Mouse (Mus musculus): ENCODE measurements at regions not wholly inside any gene's neighbourhood (a gene's known extent, or its start where the extent isn't known, plus 50 kb on each side); places are given as distances from the start of the nearest gene placed in this dataset.

- Histone ChIP-seq H3K9me3 (ENCODE audit: control insufficient read depth, low read length) (no peaks in the 10 kb centered on the region), H3K36me3 (ENCODE audit: control insufficient read depth, insufficient read depth, low read length) (no peaks in the 10 kb centered on the region), H3K9ac (ENCODE audit: low read depth, low read length) (no peak overlapping the region), H3K4me1 (ENCODE audit: control insufficient read depth, insufficient read depth, low read length) (peaks cover 17% of the 10 kb centered on the region), H3K4me3 (ENCODE audit: low read depth, low read length) (no peak overlapping the region), H3K4me2 (ENCODE audit: low read depth, low read length) (no peak overlapping the region), H3K27ac (replicated peaks; ENCODE audit: low read depth, low read length) (no peak overlapping the region), H3K27me3 (replicated peaks; ENCODE audit: control insufficient read depth, insufficient read depth, low read length) (no peaks in the 10 kb centered on the region)
- whole genome bisulfite sequencing, result 57% methylated on average over 3 of the region's 3 CpGs
- DNase-seq (ENCODE audit: low spot score) (no peak), ATAC-seq (ENCODE audit: low read depth) (no peak)
Measured at GRCm38 (mm10) chr2:166360786-166361185, 205.3 kb upstream of the Sulf2 start.

GRCm38 (mm10) chr2:166359995-166360394, 204.5 kb upstream of the Sulf2 start:
- DNase-seq (ENCODE audit: low spot score) (peak; percentile 83), ATAC-seq (ENCODE audit: low read depth) (peak; percentile 84)
- H3K9ac ChIP-seq (ENCODE audit: low read depth, low read length), result no peak overlapping the region
- H3K9me3 ChIP-seq (ENCODE audit: control insufficient read depth, low read length), result no peaks in the 10 kb centered on the region
- no peaks in the 10 kb centered on the region for H3K36me3 ChIP-seq (ENCODE audit: control insufficient read depth, insufficient read depth, low read length)
- H3K4me2 ChIP-seq (ENCODE audit: low read depth, low read length), result no peak overlapping the region
- peaks cover 17% of the 10 kb centered on the region for H3K4me1 ChIP-seq (ENCODE audit: control insufficient read depth, insufficient read depth, low read length)
- H3K4me3 ChIP-seq (ENCODE audit: low read depth, low read length), result no peak overlapping the region
- no peaks in the 10 kb centered on the region for H3K27me3 ChIP-seq (replicated peaks; ENCODE audit: control insufficient read depth, insufficient read depth, low read length)
- H3K27ac ChIP-seq (replicated peaks; ENCODE audit: low read depth, low read length), result 0 out of 2 replicates have a peak overlapping the region, but pooled peaks have one; percentile 2
- 50% methylated on average over 13 of the region's 13 CpGs for WGBS

GRCm38 (mm10) chr2:166357824-166358223, 202.4 kb upstream of the Sulf2 start:
- 36% methylated on average over 7 of the region's 7 CpGs for WGBS

GRCm38 (mm10) chr2:166355944-166356343, 200.5 kb upstream of the Sulf2 start:
- Histone ChIP-seq H3K9ac (ENCODE audit: low read depth, low read length) (no peak overlapping the region), H3K27me3 (replicated peaks; ENCODE audit: control insufficient read depth, insufficient read depth, low read length) (no peaks in the 10 kb centered on the region), H3K4me3 (ENCODE audit: low read depth, low read length) (no peak overlapping the region), H3K9me3 (ENCODE audit: control insufficient read depth, low read length) (no peaks in the 10 kb centered on the region), H3K4me2 (ENCODE audit: low read depth, low read length) (no peak overlapping the region), H3K27ac (replicated peaks; ENCODE audit: low read depth, low read length) (no peak overlapping the region), H3K36me3 (ENCODE audit: control insufficient read depth, insufficient read depth, low read length) (no peaks in the 10 kb centered on the region), H3K4me1 (ENCODE audit: control insufficient read depth, insufficient read depth, low read length) (peaks cover 24% of the 10 kb centered on the region)
- DNase-seq (ENCODE audit: low spot score) (peak; percentile 51), ATAC-seq (ENCODE audit: low read depth) (no peak)
- 65% methylated on average over 7 of the region's 7 CpGs for WGBS

More at GRCm38 (mm10) chr2:166357824-166358223, 202.4 kb upstream of the Sulf2 start:
- Histone ChIP-seq H3K4me1 (ENCODE audit: control insufficient read depth, insufficient read depth, low read length) (peaks cover 30% of the 10 kb centered on the region), H3K9me3 (ENCODE audit: control insufficient read depth, low read length) (no peaks in the 10 kb centered on the region), H3K27me3 (replicated peaks; ENCODE audit: control insufficient read depth, insufficient read depth, low read length) (no peaks in the 10 kb centered on the region), H3K4me2 (ENCODE audit: low read depth, low read length) (no peak overlapping the region), H3K4me3 (ENCODE audit: low read depth, low read length) (no peak overlapping the region), H3K27ac (replicated peaks; ENCODE audit: low read depth, low read length) (no peak overlapping the region; the same call in 1 of the 2 replicates), H3K9ac (ENCODE audit: low read depth, low read length) (no peak overlapping the region), H3K36me3 (ENCODE audit: control insufficient read depth, insufficient read depth, low read length) (no peaks in the 10 kb centered on the region)
- DNase-seq (ENCODE audit: low spot score) (no peak), ATAC-seq (ENCODE audit: low read depth) (no peak)

GRCm38 (mm10) chr2:166355446-166355845, 200.0 kb upstream of the Sulf2 start:
- H3K36me3 ChIP-seq (ENCODE audit: control insufficient read depth, insufficient read depth, low read length), result no peaks in the 10 kb centered on the region
- no peak overlapping the region for H3K27ac ChIP-seq (replicated peaks; ENCODE audit: low read depth, low read length)
- DNase-seq (ENCODE audit: low spot score), result no peak
- H3K4me2 ChIP-seq (ENCODE audit: low read depth, low read length), result no peak overlapping the region
- no peak overlapping the region for H3K4me3 ChIP-seq (ENCODE audit: low read depth, low read length)
- no peak overlapping the region for H3K9ac ChIP-seq (ENCODE audit: low read depth, low read length)
- H3K9me3 ChIP-seq (ENCODE audit: control insufficient read depth, low read length), result no peaks in the 10 kb centered on the region
- ATAC-seq (ENCODE audit: low read depth), result no peak
- H3K4me1 ChIP-seq (ENCODE audit: control insufficient read depth, insufficient read depth, low read length), result peaks cover 24% of the 10 kb centered on the region
- WGBS, result 58% methylated on average over 6 of the region's 6 CpGs
- no peaks in the 10 kb centered on the region for H3K27me3 ChIP-seq (replicated peaks; ENCODE audit: control insufficient read depth, insufficient read depth, low read length)

- no peak overlapping the region for H3K9ac ChIP-seq (ENCODE audit: low read depth, low read length)
- no peak overlapping the region for H3K4me3 ChIP-seq (ENCODE audit: low read depth, low read length)
- H3K27ac ChIP-seq (replicated peaks; ENCODE audit: low read depth, low read length), result no peak overlapping the region
- peaks cover 17% of the 10 kb centered on the region for H3K4me1 ChIP-seq (ENCODE audit: control insufficient read depth, insufficient read depth, low read length)
- no peak for DNase-seq (ENCODE audit: low spot score)
- H3K27me3 ChIP-seq (replicated peaks; ENCODE audit: control insufficient read depth, insufficient read depth, low read length), result no peaks in the 10 kb centered on the region
- 90% methylated on average over 4 of the region's 4 CpGs for WGBS
- no peaks in the 10 kb centered on the region for H3K36me3 ChIP-seq (ENCODE audit: control insufficient read depth, insufficient read depth, low read length)
- H3K9me3 ChIP-seq (ENCODE audit: control insufficient read depth, low read length), result no peaks in the 10 kb centered on the region
- H3K4me2 ChIP-seq (ENCODE audit: low read depth, low read length), result no peak overlapping the region
- no peak for ATAC-seq (ENCODE audit: low read depth)
Measured at GRCm38 (mm10) chr2:166354391-166354790, 198.9 kb upstream of the Sulf2 start.

- Histone ChIP-seq H3K4me1 (ENCODE audit: control insufficient read depth, insufficient read depth, low read length) (peaks cover 17% of the 10 kb centered on the region), H3K4me3 (ENCODE audit: low read depth, low read length) (no peak overlapping the region), H3K4me2 (ENCODE audit: low read depth, low read length) (no peak overlapping the region), H3K9me3 (ENCODE audit: control insufficient read depth, low read length) (no peaks in the 10 kb centered on the region), H3K27ac (replicated peaks; ENCODE audit: low read depth, low read length) (peak overlapping the region; percentile 30), H3K36me3 (ENCODE audit: control insufficient read depth, insufficient read depth, low read length) (no peaks in the 10 kb centered on the region), H3K27me3 (replicated peaks; ENCODE audit: control insufficient read depth, insufficient read depth, low read length) (no peaks in the 10 kb centered on the region), H3K9ac (ENCODE audit: low read depth, low read length) (0 out of 2 replicates have a peak overlapping the region, but pooled peaks have one; percentile 28)
- DNase-seq (ENCODE audit: low spot score) (peak; percentile 65), ATAC-seq (ENCODE audit: low read depth) (peak; percentile 67)
- 51% methylated on average over 12 of the region's 12 CpGs for WGBS
Measured at GRCm38 (mm10) chr2:166353447-166354111, 198.1 kb upstream of the Sulf2 start.

GRCm38 (mm10) chr2:166351984-166352383, 196.5 kb upstream of the Sulf2 start:
- no peaks in the 10 kb centered on the region for H3K9me3 ChIP-seq (ENCODE audit: control insufficient read depth, low read length)
- no peak overlapping the region for H3K9ac ChIP-seq (ENCODE audit: low read depth, low read length)
- H3K4me1 ChIP-seq (ENCODE audit: control insufficient read depth, insufficient read depth, low read length), result peaks cover 13% of the 10 kb centered on the region
- H3K27me3 ChIP-seq (replicated peaks; ENCODE audit: control insufficient read depth, insufficient read depth, low read length), result no peaks in the 10 kb centered on the region
- H3K36me3 ChIP-seq (ENCODE audit: control insufficient read depth, insufficient read depth, low read length), result no peaks in the 10 kb centered on the region
- H3K4me3 ChIP-seq (ENCODE audit: low read depth, low read length), result no peak overlapping the region
- DNase-seq (ENCODE audit: low spot score) (no peak), ATAC-seq (ENCODE audit: low read depth) (no peak)
- 80% methylated on average over 5 of the region's 5 CpGs for WGBS
- no peak overlapping the region for H3K27ac ChIP-seq (replicated peaks; ENCODE audit: low read depth, low read length)
- H3K4me2 ChIP-seq (ENCODE audit: low read depth, low read length), result no peak overlapping the region

- Histone ChIP-seq H3K27ac (replicated peaks; ENCODE audit: low read depth, low read length) (no peak overlapping the region), H3K9ac (ENCODE audit: low read depth, low read length) (no peak overlapping the region), H3K36me3 (ENCODE audit: control insufficient read depth, insufficient read depth, low read length) (no peaks in the 10 kb centered on the region), H3K4me1 (ENCODE audit: control insufficient read depth, insufficient read depth, low read length) (peaks cover 13% of the 10 kb centered on the region), H3K4me2 (ENCODE audit: low read depth, low read length) (no peak overlapping the region), H3K4me3 (ENCODE audit: low read depth, low read length) (no peak overlapping the region), H3K27me3 (replicated peaks; ENCODE audit: control insufficient read depth, insufficient read depth, low read length) (no peaks in the 10 kb centered on the region), H3K9me3 (ENCODE audit: control insufficient read depth, low read length) (no peaks in the 10 kb centered on the region)
- no peak for ATAC-seq (ENCODE audit: low read depth)
- 73% methylated on average over 9 of the region's 9 CpGs for WGBS
- DNase-seq (ENCODE audit: low spot score), result no peak
Measured at GRCm38 (mm10) chr2:166351581-166351980, 196.1 kb upstream of the Sulf2 start.
